Comparison of ENCODE assay signal across 15 mouse cellular contexts in the genomic region with DNA sequence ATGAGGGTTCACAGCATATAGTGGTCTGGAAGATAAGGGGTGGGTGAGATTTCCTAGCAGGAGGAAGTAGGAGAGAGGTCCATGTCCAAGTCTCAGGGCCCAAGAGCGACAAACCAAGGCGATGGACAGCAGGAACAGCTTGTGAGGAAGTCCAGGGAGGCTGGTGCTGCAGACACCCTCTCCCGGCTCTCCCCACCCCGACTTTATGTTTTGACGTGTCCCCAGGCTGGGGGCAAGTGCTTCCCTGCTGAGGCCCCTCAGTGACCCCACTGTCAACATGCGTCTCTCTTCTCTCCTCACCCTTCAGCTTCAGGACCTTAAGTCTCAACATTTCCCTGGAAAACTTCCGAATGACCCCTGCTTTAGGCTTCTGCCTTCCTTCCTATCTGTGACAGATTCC. TPM values are rescaled to one million over a fixed set of nuclear protein-coding genes. Genes with fewer than 3 reads are reported as not detected.
"Had no signal": no experiment of that assay in that cellular context is flagged by ENCODE, and none has a peak within 500 bp of the region (broad histone marks: within the 10 kb centered on the region; RNA-seq: fewer than 3 reads in every experiment).

No protein-coding gene starts in this region.

- DNase-seq: left cerebral cortex, postnatal 4 days; liver; liver, embryonic 13.5 days; liver, postnatal 0 days; lung, adult 18-20 months; lung, adult 2 months; lung, embryonic 14.5 days; lung, postnatal 10 days; lung, postnatal 14 days; lung, postnatal 36 days; lung, postnatal 4 days; midbrain, embryonic 14.5 days had no signal

RNA-seq across cellular contexts. Expression of gene Tubb1, which starts 37.4 kb away (rescaled TPM):
- total RNA-seq: left cerebral cortex, postnatal 10 days; left cerebral cortex, postnatal 25 days; left cerebral cortex, postnatal 4 days; megakaryocyte progenitor cell, adult 5-6 weeks had no signal
